Comparison of ENCODE assay signal across 25 mouse cellular contexts in the genomic region with DNA sequence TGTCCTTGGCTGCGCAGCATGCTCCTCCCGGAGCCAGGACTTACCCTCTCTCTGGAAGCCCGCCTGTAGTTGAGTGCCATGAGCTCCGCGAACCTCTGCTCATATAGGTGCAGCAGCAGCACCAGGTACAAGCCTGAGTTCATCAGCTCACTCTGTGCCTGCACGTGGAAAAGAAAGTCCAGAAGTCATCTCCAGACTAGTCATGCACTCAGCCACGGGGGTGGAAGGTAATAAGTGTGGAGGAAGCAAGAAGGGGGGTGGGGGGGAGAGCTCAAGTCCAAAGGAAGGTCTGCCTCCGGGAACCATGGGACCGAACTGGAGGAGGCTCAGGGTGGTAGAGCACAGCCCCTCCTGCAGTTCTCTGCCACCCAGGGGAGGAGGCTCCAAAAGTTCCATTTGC.
DNase-seq lines count a peak whose midpoint lies in the region; ATAC-seq and TF ChIP-seq lines count a peak whose summit lies in the region.
"Had no signal": no experiment of that assay in that cellular context is flagged by ENCODE, and none has a peak within 500 bp of the region (broad histone marks: within the 10 kb centered on the region; RNA-seq: fewer than 3 reads in every experiment).

No protein-coding gene starts in this region.

- no peak for TF ChIP-seq EP300 in lung, postnatal 0 days (IDR thresholded peaks at IDR 0.05)

- H3K27ac ChIP-seq in lung, postnatal 0 days (ENCODE audit: low read length): no peak overlapping the region
- no peak overlapping the region for H3K27ac ChIP-seq in kidney, postnatal 0 days
- H3K27ac ChIP-seq in midbrain, embryonic 15.5 days: no peak overlapping the region
- H3K27ac ChIP-seq in liver, embryonic 12.5 days: no peak overlapping the region
- H3K27ac ChIP-seq: embryonic facial prominence, embryonic 12.5 days; forebrain, embryonic 10.5 days; hindbrain, embryonic 10.5 days; hindbrain, embryonic 15.5 days; neural tube, embryonic 12.5 days had no signal

- no peak for TF ChIP-seq CTCF in lung, postnatal 0 days (IDR thresholded peaks at IDR 0.05)
- TF ChIP-seq CTCF in kidney, postnatal 0 days (IDR thresholded peaks at IDR 0.05; ENCODE audit: low read depth): no peak

- peak; percentile 43; the same call in 1 of the 2 replicates for ATAC-seq in lung, postnatal 0 days
- peak; percentile 70 for ATAC-seq in kidney, postnatal 0 days (replicated peaks; ENCODE audit: low FRiP score, low read depth)
- no peak for ATAC-seq in midbrain, embryonic 15.5 days (replicated peaks)
- no peak for ATAC-seq in liver, embryonic 12.5 days
- ATAC-seq: forebrain, embryonic 16.5 days; inflammation-experienced regulatory T-cells, adult 6 months had no signal

- H3K4me1 ChIP-seq in lung, postnatal 0 days (ENCODE audit: insufficient read depth, low read depth, low read length): no peaks in the 10 kb centered on the region
- H3K4me1 ChIP-seq in kidney, postnatal 0 days (replicated peaks; ENCODE audit: insufficient read depth, low read length): 0 out of 2 replicates have a peak, but pooled peaks cover 8% of the 10 kb centered on the region
- H3K4me1 ChIP-seq in midbrain, embryonic 15.5 days: no peaks in the 10 kb centered on the region
- peaks cover 66% of the 10 kb centered on the region for H3K4me1 ChIP-seq in liver, embryonic 12.5 days
- H3K4me1 ChIP-seq: embryonic facial prominence, embryonic 12.5 days; hindbrain, embryonic 15.5 days; neural tube, embryonic 12.5 days had no signal

- no peak overlapping the region for H3K4me3 ChIP-seq in lung, postnatal 0 days (ENCODE audit: low read depth, low read length)
- H3K4me3 ChIP-seq in kidney, postnatal 0 days (replicated peaks; ENCODE audit: low read depth, low read length): no peak overlapping the region
- no peak overlapping the region for H3K4me3 ChIP-seq in midbrain, embryonic 15.5 days
- H3K4me3 ChIP-seq in liver, embryonic 12.5 days: no peak overlapping the region
- H3K4me3 ChIP-seq: embryonic facial prominence, embryonic 12.5 days; forebrain, embryonic 10.5 days; hindbrain, embryonic 10.5 days; hindbrain, embryonic 15.5 days; myocyte; neural tube, embryonic 12.5 days had no signal

- WGBS in lung, postnatal 0 days: 61% methylated on average over 9 of the region's 9 CpGs
- WGBS in kidney, postnatal 0 days: 63% methylated on average over 9 of the region's 9 CpGs
- 87% methylated on average over 9 of the region's 9 CpGs for WGBS in midbrain, embryonic 15.5 days
- WGBS in liver, embryonic 12.5 days (ENCODE audit: insufficient replicate concordance): 78% methylated on average over 9 of the region's 9 CpGs

- H3K4me2 ChIP-seq in lung, postnatal 0 days (replicated peaks; ENCODE audit: low read depth, low read length): no peak overlapping the region
- H3K4me2 ChIP-seq in kidney, postnatal 0 days (ENCODE audit: low read length): no peak overlapping the region
- no peak overlapping the region for H3K4me2 ChIP-seq in midbrain, embryonic 15.5 days
- H3K4me2 ChIP-seq in liver, embryonic 12.5 days: no peak overlapping the region
- H3K4me2 ChIP-seq: embryonic facial prominence, embryonic 12.5 days; hindbrain, embryonic 15.5 days; midbrain, embryonic 11.5 days; neural tube, embryonic 12.5 days had no signal

- no peak for DNase-seq in lung, postnatal 0 days (ENCODE audit: low spot score)
- DNase-seq in lung, postnatal 4 days: no peak
- DNase-seq in kidney, adult 8-10 months: peak; percentile 61 to 69
- DNase-seq in kidney, postnatal 0 days (ENCODE audit: low spot score): no peak
- no peak for DNase-seq in frontal cortex, postnatal 25 days (ENCODE audit: low spot score in 2 of 2)
- DNase-seq: adrenal gland, adult 8-10 months; cerebellum, adult 9-11 months; embryo, embryonic 11 days; heart, postnatal 14 days; layer of hippocampus, adult 9-11 months; right cerebral cortex, adult 18-20 months; spleen, adult 18-20 months; thymus, postnatal 14 days had no signal

- H3K9me3 ChIP-seq in lung, postnatal 0 days (ENCODE audit: low read length): no peaks in the 10 kb centered on the region
- no peaks in the 10 kb centered on the region for H3K9me3 ChIP-seq in kidney, postnatal 0 days (replicated peaks; ENCODE audit: low read length)
- H3K9me3 ChIP-seq in midbrain, embryonic 15.5 days: no peaks in the 10 kb centered on the region
- H3K9me3 ChIP-seq in liver, embryonic 12.5 days (replicated peaks): no peaks in the 10 kb centered on the region
- H3K9me3 ChIP-seq: embryonic facial prominence, embryonic 12.5 days; forebrain, embryonic 10.5 days; G1E; hindbrain, embryonic 10.5 days; hindbrain, embryonic 15.5 days; neural tube, embryonic 12.5 days had no signal

- H3K36me3 ChIP-seq in lung, postnatal 0 days (ENCODE audit: insufficient read depth, low read length): no peaks in the 10 kb centered on the region
- no peaks in the 10 kb centered on the region for H3K36me3 ChIP-seq in kidney, postnatal 0 days (ENCODE audit: insufficient read depth, low read length)
- H3K36me3 ChIP-seq in midbrain, embryonic 15.5 days (replicated peaks): no peaks in the 10 kb centered on the region
- no peaks in the 10 kb centered on the region for H3K36me3 ChIP-seq in liver, embryonic 12.5 days
- H3K36me3 ChIP-seq: embryonic facial prominence, embryonic 12.5 days; forebrain, embryonic 10.5 days; G1E; hindbrain, embryonic 10.5 days; hindbrain, embryonic 15.5 days; neural tube, embryonic 12.5 days had no signal

- H3K9ac ChIP-seq in lung, postnatal 0 days (replicated peaks; ENCODE audit: low read depth): no peak overlapping the region
- no peak overlapping the region for H3K9ac ChIP-seq in kidney, postnatal 0 days (ENCODE audit: low read depth, low read length)
- H3K9ac ChIP-seq in midbrain, embryonic 15.5 days: no peak overlapping the region
- H3K9ac ChIP-seq in liver, embryonic 12.5 days: no peak overlapping the region
- H3K9ac ChIP-seq: embryonic facial prominence, embryonic 12.5 days; hindbrain, embryonic 15.5 days; neural tube, embryonic 12.5 days had no signal

- no peaks in the 10 kb centered on the region for H3K27me3 ChIP-seq in lung, postnatal 0 days (replicated peaks; ENCODE audit: insufficient read depth, low read length)
- H3K27me3 ChIP-seq in kidney, postnatal 0 days (ENCODE audit: insufficient read depth, low read length): no peaks in the 10 kb centered on the region
- no peaks in the 10 kb centered on the region for H3K27me3 ChIP-seq in midbrain, embryonic 15.5 days (replicated peaks)
- H3K27me3 ChIP-seq in liver, embryonic 12.5 days (replicated peaks): 0 out of 2 replicates have a peak, but pooled peaks cover 4% of the 10 kb centered on the region
- H3K27me3 ChIP-seq: embryonic facial prominence, embryonic 12.5 days; hindbrain, embryonic 15.5 days; neural tube, embryonic 12.5 days had no signal

Comparison
In these comparisons a context has a peak if more than half of its experiments do, and no peak if none do; other contexts are left out.
1. DNase-seq: peak in kidney, adult 8-10 months (2 of 2); none in lung, postnatal 0 days (single experiment), lung, postnatal 4 days (0 of 2), kidney, postnatal 0 days (single experiment) and frontal cortex, postnatal 25 days (0 of 2).
2. ATAC-seq: peak in lung, postnatal 0 days (single experiment) and kidney, postnatal 0 days (single experiment); none in midbrain, embryonic 15.5 days (single experiment) and liver, embryonic 12.5 days (single experiment).